Mouse (Mus musculus) ZHBTc4 (cell line): ENCODE results near the gene Ank2.
A peak's percentile ranks its signal among the peaks of the same experiment; 100 is the strongest.
"Not testable (repeated sequence)": the region's sequence is repeated elsewhere in the genome, so short reads cannot be mapped to it uniquely, and the experiment has no call there.

Source experiments
- DNase-seq: peaks from one replicate; pipeline ENCODE4 v3.0.0-alpha.2; 2011; ENCODE audit warnings: low read depth, low spot score

The Ank2 gene

DNA sequence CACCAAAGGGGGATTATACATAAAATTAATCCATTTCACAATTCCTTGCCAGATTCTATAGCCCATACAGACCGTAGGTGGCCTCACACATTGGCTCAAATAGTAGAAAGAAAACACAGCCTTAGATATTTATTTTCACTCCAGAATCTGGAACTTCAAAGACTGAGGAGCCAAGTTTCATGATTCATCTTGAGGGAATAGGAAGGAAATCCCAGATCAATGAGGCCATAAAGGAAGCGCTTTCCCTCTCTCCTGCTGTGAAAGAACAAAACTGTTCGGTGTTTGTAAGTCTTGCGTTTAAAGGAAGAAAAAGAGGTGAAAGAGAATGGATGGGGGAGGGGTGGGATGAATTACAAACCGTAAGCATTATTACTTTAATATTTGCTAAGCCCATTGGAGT, 137.8 kb downstream of the Ank2 start:
- DNase-seq = no peak

DNA sequence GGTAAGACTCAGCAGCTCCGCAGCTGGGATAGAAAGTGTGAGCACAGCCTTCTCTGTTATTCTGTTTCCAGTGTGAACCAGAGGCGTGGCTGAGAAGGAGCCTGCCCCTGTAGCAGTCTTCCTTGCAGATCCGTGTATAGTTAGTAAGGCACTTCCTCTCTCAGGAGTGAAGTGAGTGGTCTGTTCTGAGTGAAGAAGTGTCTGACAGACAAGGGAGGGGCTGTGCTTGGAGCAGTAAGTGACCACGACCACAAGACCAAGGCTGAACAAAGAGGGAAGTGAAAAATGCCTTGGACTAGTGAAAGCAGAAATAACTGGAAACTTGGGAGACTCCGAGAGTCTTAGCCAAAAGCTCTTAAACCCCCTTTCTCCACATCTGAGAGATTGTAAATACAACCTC, 143.9 kb downstream of the Ank2 start:
- DNase-seq = peak; percentile 9

DNA sequence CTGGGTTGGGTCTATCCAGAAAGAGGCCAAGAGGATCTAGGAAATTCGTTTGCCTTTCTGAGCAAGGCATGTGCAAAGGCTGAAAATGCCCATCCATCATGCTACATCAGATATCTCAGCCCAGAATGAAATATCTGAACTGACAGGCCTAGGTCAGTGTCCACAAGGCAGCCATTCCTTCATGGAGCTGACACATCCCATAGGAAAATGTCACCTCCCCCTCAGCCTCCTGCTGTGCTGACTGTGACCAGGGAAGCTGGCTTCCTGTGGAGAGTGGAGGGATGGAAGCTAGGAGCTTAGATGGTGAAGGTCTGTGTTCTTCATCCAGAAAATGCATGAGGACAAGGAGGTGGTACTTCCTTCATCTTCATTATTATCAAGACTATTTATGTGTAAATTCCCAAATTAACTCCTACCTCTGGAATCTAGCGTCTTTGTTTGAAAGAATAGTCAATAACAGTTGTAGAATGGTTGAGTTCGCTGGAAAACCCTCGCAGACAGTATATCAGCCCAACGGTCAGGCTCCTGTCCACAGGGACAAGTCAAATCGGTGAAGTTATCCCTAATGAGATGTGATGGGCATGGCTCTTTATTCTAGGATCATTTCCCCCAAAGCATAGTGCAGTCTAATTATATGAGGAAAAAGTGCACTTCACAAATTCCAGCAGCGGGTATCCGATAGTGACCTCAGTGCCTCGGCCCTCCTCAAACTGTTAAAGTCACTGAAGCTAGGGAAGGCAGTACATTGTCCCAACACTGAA, 148.4 kb downstream of the Ank2 start:
- no peak for DNase-seq

DNA sequence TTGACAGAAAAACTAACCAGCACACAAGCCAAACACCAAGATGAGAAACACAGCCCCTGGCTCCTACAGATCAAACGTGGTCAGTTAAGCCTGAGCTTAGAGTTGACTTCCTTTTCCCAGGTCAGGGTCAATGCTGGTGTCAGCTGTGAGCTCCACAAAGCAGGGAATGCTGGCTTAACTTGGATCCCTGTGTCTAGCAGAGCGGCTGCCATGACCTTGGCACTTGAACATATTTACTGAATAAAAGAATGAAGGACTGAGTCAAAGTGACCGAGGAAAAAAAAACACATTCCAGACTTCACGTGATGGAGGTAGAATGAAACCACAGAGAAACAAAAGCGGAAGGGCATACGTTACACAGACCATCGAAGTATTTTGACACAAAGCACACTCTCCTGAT, 150.2 kb downstream of the Ank2 start:
- DNase-seq = no peak

DNA sequence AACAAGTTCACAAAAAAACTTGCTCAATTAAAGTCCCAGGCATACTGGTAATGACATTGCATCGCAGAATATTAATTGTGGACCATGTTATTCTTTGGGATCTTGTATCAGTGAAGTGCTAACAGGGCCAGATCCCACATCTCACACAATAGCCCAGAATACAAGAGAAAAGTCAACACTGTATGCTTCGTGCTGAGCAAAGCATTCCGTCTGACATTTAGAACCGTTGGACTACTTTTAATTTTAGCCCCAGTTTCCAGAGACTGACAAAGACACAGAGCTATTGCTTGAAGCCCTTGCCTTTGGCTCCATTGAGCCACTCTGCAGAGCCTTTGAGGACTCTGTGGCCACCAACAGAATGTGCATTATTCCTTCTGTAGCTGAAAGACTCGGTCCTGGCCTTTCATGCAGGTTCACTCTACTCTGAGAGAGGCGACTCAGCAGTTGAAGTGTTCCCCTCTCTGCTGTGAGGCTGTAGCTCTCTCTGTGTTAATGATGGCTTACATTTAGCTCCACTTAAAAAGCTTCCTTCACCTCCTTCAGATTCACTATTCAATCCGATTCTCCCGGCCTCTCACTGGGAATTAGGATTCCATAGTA, 153.2 kb downstream of the Ank2 start:
- no peak for DNase-seq

DNA sequence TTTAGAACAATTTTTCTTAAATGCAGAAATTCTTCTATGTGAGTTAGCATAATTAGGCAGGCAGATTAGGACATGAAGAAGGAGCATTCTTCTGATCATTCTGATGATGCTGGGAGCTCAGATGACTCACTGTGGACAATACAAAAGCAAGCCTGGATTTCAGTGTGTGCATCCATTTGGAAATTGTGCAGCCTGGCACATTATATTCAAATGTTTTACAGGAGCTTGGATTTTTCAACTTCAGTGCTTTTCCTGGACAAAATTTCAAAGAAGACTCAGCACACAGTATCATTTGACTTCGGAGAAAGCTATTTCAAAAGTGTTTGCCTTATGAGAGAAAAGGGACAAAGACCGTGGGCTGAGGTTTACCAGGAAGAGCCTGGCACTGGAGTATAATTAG, 157.8 kb downstream of the Ank2 start:
- no peak for DNase-seq

DNA sequence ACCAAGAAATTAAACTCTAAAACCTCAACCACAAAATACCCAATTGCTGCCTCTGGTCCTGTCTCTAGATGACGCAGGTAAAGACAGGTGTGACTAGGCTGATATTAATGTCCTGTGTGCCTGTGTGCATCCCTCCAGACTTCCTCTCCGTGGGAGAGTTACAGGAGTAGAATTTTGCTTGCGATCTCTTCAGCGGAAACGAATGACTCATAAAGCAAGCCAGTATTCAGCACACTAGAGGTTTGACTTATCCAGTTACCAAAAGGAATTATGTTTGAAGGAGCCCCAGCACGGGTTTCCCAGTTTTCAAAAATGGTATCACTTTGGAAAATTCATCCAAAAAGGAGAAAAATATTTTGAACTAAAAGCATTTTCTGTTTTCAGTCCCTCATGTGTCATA, 164.3 kb downstream of the Ank2 start:
- no peak for DNase-seq

DNA sequence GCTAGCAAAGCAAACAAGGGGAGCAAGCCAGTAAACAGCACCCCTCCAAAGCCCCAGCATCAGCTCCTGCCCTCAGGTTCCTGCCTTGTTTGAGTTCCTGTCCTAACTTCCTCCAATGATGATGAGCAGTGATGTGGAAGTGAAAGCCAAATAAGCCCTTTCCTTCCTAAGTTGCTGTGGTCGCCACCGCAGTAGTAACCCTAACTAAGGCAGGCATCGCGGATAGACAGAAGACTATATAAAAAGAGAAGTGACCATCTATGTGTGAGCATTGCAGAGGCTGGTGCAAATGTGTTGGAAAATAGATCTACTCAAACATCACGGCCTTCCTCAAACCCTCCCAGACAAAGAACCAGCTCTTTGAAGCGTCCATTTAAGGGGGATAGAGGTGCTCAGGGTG, 167.6 kb downstream of the Ank2 start:
- DNase-seq = no peak

DNA sequence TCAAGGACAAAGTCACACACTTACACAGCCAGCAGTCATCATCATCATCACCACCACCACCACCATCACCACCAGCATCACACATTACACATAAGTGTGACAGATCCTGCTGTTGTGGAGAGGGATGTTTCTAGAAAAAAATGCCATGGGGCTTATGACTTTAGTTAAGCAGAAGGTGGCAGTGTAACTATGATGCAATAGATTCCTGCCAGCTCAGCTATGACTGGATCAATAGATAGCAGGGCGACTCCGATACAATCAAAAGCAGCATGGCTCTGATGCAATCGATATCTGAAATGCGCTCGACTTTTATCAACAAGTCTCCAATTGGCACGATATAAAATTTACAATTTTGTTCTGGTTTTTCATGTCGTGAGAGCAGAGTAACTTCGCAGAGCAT, 172.8 kb downstream of the Ank2 start:
- DNase-seq = no peak

DNA sequence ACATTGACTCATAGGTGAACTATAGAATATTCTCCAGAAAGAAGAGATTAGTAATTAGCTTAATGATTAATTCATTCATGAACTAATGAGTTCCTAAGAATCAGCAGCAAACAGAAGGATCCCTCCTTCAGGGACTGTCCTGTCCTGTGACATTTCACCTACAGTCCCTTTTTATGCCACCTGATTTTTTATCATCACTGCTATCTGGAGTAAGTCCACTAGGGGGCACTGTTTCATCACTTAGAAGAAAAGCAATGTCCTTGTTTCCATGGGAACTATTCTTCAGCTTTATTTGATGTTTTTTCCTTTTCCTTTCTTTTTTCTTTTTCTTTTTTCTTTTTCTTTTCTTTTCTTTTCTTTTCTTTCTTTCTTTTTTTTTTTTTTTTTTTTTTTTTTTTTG, 176.3 kb downstream of the Ank2 start:
- DNase-seq = peak; percentile 82

DNA sequence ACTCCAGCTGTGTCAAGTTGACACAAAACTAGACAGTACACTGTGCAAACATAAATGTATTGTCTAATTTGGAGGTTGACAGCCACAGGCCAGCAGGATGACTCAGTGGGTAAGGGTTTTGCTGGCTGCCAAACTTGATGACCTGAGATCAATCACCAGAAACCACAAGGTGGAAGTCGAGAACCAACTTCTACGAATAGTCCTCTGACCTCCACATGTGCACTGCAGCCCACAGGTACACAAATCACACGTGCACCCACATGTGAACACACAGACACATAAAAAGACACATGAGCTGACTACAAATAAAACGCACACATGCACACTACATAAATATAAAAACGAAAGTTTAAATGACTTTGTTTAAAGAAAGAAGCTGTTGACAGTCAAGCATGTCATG, 177.5 kb downstream of the Ank2 start:
- DNase-seq = no peak

DNA sequence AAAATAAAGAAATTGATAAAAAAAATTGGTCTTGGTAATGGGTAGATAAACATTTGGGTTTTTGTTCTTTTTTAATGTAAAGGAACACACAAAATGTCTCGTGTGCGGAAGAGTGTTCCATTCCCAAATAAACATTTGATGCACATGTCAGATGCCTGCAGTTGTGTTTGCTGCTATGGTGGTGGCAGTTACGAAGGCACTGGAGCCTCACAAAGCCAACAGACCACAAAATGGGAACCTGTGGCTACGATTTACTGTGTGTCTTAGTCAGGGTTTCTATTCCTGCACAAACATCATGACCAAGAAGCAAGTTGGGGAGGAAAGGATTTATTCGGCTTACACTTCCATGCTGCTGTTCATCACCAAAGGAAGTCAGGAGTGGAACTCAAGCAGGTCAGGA, 178.1 kb downstream of the Ank2 start:
- not testable (repeated sequence) for DNase-seq

DNA sequence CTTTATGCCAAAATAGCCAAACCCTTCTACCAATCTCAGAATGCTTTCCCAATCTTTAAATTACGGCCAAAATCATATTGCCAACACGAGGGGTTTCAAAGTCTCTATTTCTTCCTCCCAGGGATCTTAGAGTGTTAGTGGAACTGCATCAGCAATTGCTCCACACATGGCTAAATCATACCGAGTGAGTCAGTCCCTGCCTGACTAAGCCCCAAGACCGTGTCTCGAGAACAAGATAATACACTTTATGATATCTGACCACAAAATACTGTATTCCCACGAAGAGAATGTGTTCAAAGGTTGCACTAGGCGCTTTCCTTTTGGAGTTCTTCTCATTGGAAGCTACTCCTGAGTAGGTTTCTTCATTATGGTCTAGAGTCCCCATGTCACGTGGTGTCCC, 178.8 kb downstream of the Ank2 start:
- DNase-seq = no peak

DNA sequence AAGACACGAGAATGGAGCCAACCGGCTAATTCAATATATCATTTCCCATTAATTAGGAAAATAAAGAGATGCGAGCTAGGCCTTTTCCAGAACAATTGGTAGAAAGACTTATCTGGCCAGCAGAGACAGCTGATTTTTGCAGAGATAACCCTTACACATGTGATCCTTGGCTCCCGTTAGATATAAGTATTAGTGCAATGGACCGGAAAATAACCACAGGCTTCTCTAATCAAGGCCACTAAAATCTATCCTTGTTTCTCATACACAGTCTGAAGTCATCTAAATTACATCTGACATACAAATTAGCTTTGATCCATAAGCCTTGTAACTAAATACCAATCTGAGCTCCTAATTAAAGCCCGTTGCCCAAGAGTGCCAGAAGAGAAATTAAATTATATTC, 181.5 kb downstream of the Ank2 start:
- DNase-seq = no peak

DNA sequence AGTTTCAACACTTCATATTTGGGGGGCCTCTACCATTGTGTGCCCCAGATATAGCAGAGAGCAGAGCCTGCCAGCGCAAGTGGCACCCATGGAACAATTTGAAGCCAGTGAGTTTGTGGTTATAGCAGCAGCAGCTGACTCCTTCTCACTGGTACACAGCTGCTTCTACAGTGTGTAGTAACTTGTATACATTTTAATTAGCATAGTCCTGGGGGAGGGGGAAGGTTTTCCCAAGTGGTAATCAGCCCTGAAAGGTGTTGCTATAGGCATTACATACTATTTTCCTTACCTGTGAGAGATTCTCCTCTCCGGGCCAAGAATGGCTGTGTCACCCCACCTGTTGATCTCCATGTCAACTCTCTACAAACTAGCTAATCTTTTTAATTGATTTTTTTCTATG, 182.4 kb downstream of the Ank2 start:
- no peak for DNase-seq

DNA sequence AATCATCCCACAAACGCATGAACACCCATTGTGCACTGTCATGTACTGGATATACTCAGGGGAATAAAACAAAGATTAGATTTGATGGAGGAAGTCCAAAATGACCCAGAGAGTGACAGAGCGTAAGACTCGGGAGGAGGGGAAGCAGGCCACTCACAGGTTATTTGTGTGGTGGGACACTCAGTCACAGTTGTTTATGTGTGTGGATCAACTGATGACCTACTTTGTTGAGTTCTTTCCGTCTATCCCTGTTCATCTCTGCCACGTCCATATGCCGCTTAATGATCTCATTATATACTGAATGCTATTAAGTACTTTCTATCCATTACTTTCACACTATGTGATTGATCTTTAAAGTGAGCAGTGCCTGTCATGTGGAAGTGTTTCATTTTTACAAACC, 187.6 kb downstream of the Ank2 start:
- no peak for DNase-seq

DNA sequence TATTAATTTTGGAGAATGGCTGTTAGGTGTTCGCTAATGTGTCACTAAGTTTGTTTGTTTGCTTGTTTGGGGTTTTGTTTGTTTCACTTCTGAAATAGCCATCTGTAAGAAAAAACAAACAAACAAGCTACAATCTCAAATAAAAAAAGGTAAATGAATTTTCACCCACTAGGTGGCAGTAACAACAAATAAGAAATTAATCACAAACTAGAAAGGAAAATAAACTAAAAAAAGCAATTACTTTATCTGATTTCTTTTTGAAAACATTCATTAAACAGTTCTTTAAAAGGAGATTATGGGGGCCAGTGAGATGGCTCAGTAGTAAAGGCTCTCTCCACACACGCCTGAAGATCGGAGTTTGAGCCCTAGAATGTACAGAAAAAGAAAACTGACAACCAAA, 189.1 kb downstream of the Ank2 start:
- DNase-seq = no peak

DNA sequence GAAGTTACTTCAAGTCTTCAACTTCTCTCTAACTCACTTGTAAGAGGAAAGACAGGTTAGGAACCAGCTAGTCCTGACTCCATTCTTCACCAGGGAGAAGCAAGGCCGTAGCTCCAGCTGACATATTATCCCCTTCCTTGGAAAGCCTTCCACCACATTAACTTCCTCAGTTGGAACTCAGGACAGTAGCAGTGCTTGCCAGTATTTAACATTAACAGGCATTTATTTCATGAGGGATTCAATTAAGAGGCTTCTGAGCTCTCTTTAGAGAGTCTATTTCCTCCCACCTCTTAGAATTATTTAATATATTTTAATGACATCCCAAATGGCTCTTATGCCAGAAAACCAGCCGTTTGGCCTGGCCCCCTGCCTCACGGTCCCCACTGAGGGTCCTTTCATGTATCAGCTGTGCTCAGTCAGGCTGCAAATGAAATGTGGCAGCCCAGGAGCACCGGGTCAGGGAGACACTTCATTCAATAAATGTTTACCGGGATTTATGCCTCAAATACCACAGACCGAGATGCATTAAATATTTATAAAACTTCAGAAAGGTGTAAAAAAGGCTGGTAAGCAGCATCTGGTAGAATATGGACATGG, 195.1 kb downstream of the Ank2 start:
- DNase-seq = no peak

DNA sequence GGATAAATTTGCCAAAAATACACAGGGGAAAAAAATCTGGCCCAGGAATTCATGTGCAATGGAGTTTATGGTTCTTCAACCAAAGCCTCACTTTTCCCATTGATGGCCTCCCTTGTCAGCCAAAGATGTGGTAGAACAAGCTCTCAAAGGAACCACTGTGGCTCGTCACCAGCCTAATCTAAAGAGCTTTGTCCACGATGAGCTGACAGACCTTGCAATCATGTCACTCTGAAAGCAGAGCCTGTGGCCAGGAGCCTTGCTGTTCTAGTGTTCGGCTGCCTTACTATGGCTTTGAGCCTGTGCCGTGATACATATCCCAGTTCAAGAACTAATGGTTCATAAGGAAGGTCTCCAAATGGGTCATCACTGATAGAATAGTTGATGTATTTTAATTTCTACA, 196.1 kb downstream of the Ank2 start:
- no peak for DNase-seq

DNA sequence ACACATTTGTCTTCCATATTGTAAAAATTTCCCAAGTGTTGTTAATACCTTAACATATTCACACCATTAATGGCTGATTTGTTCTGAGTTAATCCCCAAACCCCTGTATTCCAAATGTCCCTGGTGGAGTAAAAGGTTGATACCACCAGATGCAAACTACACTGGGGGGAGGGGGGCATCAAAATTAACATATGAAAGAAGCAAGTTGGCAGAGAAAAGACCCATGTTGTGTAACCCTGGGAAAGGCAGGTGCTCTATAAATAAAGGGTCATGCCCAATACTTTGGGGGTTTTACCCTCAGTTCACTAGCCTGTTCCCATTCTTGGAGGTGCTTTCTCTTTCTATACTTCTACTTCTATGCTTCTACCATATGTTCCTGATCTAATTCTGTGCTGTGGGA, 198.4 kb downstream of the Ank2 start:
- DNase-seq = no peak

DNA sequence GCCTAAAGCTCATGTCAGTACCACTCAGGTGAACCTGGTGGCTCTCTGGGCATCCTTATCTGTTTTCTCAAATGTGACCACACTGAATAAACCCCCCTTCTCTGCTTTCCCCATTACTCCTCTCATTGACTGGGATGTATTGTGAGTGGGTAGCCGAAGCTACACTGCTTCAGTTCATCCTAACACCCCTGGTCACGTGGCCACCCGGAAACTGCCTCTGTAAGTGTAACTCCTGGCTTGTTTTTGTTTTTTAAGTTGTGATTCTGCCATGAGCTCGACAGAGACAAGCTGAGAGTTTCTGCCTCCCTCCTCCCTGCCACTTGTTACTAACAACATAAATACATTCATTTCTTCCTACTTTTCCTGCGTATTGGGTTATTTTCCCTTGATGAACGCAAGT, 203.2 kb downstream of the Ank2 start:
- DNase-seq = no peak

DNA sequence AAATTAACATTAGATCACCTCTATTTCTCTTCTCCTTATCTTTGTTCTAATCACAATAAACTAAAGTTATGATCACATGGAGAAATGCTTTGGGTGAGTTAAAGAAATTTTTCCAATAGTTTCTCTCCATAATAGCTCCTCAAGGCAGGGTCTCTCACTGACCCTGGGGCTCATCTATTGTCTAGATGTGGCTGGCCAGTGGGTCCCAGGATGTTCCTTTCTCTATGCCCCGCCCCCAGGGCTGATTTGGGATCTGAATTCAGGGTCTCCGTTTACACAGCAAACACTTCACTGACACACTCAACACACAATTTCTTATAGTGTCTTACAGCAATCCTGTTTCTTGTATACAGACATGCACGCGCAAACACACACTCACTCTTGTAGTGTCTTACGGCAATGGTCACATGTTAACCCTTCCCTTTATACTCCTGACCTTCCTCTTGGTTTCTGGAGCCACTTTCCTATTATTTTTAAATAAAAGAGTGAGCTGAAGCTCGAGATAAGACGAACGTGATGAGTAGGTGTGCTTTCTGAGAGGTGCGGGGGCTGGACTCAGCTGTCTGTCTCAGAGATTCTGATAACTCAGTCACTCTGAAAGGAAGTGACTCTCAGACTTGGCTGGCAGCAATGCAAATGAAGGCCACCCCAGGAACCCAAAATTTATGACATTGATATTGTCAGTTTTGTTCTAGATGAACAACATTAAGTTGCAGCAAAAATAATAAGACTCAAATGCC, 204.4 kb downstream of the Ank2 start:
- no peak for DNase-seq

DNA sequence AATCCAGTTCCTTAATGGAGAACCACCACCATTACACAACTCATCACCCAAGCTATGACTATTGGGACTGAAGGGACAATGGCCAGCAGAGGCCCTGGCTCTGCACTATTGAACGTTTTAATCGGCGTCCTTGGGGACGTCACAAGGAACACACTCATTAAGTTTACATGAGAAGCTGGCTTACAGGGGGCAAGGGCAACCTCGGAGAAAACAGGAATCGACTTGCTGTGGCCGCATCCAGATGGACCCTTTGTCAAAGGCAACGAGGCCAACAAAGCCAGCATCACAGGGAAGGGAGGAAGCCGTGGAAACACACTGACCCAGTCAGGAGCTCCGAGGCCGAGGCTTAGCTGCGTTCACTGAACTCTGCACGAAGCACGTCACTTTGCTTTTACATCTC, 205.1 kb downstream of the Ank2 start:
- peak; percentile 17 for DNase-seq
